Mouse (Mus musculus) testis, adult 2 months (tissue): ENCODE results near the gene BC025920. TPM values are rescaled to one million over a fixed set of nuclear protein-coding genes. Genes with fewer than 3 reads are reported as not detected.

Source experiments
- H3K27ac ChIP-seq: fragments of 200-500 bp; 2 replicates; pipeline ENCODE4 v1.5.1; 2012; ENCODE audit warnings: low read depth, low read length; ENCODE audit not compliant: control insufficient read depth, insufficient read depth
- H3K27me3 ChIP-seq: fragments of 200-500 bp; 2 replicates; pipeline ENCODE4 v1.6.1; 2012; ENCODE audit warnings: mild to moderate bottlenecking, low read length, moderate library complexity; ENCODE audit not compliant: control insufficient read depth, insufficient read depth
- H3K36me3 ChIP-seq: fragments of 200-500 bp; 2 replicates; pipeline ENCODE4 v1.6.1; 2012; ENCODE audit warnings: mild to moderate bottlenecking, low read length; ENCODE audit not compliant: control insufficient read depth, insufficient read depth
- H3K4me1 ChIP-seq: fragments of 200-500 bp; 2 replicates; pipeline ENCODE4 v1.6.1; 2012; ENCODE audit warnings: low read length; ENCODE audit not compliant: control insufficient read depth, insufficient read depth
- H3K4me3 ChIP-seq: fragments of 200-500 bp; 2 replicates; pipeline ENCODE4 v1.5.1; 2012; ENCODE audit warnings: low read depth, mild to moderate bottlenecking, low read length, moderate library complexity, mixed read lengths; ENCODE audit not compliant: control insufficient read depth
- CTCF ChIP-seq: fragments of 200-500 bp; IDR thresholded peaks from 2 replicates; pipeline ENCODE4 v1.5.1; 2012; ENCODE audit warnings: low read depth, mild to moderate bottlenecking, inconsistent platforms, low read length, moderate library complexity; ENCODE audit not compliant: control insufficient read depth, insufficient read depth, insufficient replicate concordance
- POLR2A ChIP-seq: fragments of 200-500 bp; IDR thresholded peaks from 2 replicates; pipeline ENCODE4 v1.6.1; 2012; ENCODE audit warnings: low read depth, mild to moderate bottlenecking, inconsistent platforms, low read length, moderate library complexity; ENCODE audit not compliant: control insufficient read depth
- polyA plus RNA-seq: library from polyadenylated mRNA; depleted of rRNA; stranded (reverse); fragments of >200 nt; gene quantifications from 2 replicates; pipeline ENCODE4 v1.2.3, GENCODE M21; 2012

Gene BC025920
- polyA plus RNA-seq, 1 experiment = 0.68 TPM

DNA sequence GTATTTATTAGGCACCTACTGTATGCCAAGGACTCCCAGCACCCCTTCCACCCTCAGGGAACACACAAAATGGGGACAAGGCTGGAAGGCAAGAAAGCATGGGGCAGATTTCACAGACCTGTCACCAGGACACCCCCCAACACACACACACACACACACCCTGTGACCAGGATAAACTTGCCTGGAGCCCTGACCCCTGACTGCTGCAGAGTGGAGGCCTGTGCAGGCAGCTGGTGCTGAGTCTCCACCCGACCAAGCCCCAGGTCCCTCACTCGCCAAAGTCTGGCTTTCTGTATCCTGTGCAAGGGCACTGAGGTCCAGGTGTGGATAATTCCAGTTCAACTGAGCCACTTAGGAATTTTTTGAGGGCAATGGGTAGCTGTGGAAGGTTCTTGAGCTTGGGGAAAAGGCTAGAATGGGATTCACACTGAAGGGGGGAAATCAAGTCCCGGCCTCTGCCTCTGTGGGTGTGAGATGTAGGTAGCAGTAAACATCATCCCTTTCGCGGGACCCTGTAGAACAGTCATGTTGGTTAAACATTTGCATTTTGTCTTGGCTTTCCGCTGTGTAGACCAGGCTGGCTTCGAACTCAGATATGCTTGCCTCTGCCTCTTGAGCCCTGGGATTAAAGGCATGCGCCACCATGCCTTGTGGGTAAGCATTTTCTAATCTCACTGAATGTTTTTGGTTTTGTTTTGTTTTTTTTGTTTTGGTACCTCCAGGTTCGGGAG is 36.4 kb upstream of the BC025920 start:
- TF ChIP-seq POLR2A (no peak), CTCF (no peak)
- no peak overlapping the region for H3K27ac ChIP-seq
- H3K36me3 ChIP-seq = no peaks in the 10 kb centered on the region
- no peaks in the 10 kb centered on the region for H3K27me3 ChIP-seq
- peaks cover 32% of the 10 kb centered on the region for H3K4me1 ChIP-seq
- no peak overlapping the region for H3K4me3 ChIP-seq

DNA sequence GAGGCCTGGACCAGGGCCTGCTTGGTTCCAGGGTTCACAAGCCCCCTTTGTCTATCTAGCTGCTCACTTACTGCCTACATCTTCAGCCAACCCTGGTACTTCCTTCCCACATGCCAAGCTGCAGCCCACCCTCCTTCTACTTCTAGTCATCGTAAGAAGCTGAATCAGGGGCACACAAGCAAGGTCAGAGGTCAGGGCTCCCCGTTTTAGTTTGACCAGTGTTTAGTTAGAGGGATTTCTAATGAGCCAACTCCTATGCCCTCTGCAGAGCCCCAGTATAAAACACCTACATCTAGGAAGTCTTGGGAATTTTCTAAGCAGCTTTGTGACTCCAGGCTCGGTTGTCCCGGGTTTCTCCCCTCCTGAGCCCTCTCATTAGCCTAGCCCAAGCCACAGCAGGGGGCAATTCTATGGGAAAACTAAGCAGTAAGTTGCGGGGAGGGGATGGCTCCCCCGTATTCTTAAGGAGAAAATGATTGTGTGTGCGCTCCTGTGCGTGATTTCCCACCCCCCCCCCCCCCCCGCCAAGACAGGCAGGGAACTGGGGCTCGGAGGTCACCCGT is 35.8 kb upstream of the BC025920 start:
- peaks cover 35% of the 10 kb centered on the region for H3K4me1 ChIP-seq
- H3K4me3 ChIP-seq = peak overlapping the region; percentile 68
- H3K27ac ChIP-seq = no peak overlapping the region; the same call in 1 of the 2 replicates
- H3K27me3 ChIP-seq = no peaks in the 10 kb centered on the region
- TF ChIP-seq CTCF (no peak), POLR2A (no peak)
- no peaks in the 10 kb centered on the region for H3K36me3 ChIP-seq

DNA sequence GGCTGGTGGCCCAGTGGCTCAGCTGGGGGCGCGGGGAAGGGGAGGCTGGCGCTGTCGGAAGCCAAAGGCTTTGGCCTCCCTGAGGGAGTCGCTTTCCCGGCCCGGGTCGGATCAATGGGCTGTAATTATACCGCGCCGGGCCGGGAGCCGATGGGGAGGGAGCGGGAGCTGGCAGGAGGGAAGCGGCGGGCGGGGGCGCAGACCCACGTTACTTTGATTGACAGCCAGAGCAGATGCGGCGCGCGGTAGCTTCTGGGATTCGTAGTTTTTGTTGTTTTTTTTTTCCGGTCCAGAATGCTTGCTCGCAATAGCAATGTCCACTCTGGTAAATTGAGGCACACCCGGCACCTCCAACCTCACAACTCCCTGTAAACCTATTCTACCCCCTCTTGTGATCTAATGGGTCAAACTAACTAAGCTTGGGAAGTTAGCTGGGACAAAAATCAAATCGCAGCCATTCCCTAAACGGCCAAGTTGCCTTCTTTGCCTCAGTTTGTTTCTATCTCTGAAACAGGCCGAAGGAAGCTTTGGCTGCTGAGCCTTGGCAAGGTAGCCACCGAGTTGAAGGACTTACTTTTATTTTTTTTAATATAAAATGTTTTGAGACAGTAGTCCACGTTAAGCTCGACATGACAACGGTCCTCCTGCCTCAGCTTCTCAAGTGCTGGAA is 35.1 kb upstream of the BC025920 start:
- Histone ChIP-seq H3K4me1 (peaks cover 41% of the 10 kb centered on the region), H3K27ac (peak overlapping the region; percentile 78), H3K4me3 (peak overlapping the region; percentile 68), H3K27me3 (no peaks in the 10 kb centered on the region), H3K36me3 (no peaks in the 10 kb centered on the region)
- no peak for TF ChIP-seq CTCF
- TF ChIP-seq POLR2A = peak; percentile 30; the same call in 1 of the 2 replicates

DNA sequence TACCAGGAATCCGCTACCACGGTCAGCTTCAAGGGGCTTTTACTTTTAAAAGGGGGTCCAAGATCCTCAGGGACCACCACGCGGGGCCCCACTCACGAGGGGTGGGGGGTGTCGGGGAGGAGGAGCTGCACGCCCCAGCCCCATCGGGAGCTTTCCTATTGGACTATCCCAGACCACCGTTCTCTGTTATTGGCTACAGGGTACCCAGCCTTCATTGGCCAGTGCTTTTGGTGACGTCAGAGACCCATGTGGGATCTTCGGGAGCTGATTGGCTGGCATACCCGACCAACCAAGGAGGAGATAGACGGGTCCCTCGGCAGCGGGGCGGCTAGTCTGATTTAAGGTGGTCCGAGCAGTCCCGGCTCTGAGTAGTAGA is 34.6 kb upstream of the BC025920 start:
- Histone ChIP-seq H3K27ac (peak overlapping the region; percentile 78), H3K36me3 (no peaks in the 10 kb centered on the region), H3K27me3 (no peaks in the 10 kb centered on the region), H3K4me1 (peaks cover 46% of the 10 kb centered on the region), H3K4me3 (peak overlapping the region; percentile 68)
- no peak; the same call in 1 of the 2 replicates for TF ChIP-seq POLR2A
- no peak for TF ChIP-seq CTCF

DNA sequence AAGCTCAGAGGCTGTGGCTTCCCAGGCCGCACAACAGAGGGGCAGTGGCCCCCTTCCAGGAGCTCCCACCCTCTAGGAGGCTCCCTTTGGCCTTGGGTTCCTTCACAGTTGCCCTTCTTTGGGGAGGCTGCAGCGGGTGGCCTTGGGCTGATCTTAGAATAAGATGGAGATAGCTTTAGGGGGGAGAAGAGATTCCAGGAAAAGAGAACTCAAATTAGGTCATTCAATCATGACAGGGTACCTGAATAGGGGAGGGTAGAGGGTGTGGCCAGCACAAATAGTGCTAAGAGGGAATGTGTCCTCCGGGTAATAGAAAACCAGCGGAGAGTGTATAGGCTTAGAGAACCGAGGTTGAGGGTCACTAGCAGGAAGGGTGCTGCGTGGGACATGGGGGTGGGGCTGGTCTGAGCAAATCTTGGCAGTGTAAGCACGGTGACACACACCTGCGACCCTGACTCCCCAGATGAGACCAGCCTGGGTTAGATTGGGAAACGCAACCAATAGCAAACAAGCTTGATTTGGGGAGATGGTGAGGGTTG is 33.9 kb upstream of the BC025920 start:
- H3K27me3 ChIP-seq = no peaks in the 10 kb centered on the region
- H3K4me3 ChIP-seq = 0 out of 2 replicates have a peak overlapping the region, but pooled peaks have one; percentile 2
- peak overlapping the region; percentile 54 for H3K27ac ChIP-seq
- TF ChIP-seq POLR2A (no peak), CTCF (no peak)
- H3K36me3 ChIP-seq = no peaks in the 10 kb centered on the region
- peaks cover 47% of the 10 kb centered on the region for H3K4me1 ChIP-seq

DNA sequence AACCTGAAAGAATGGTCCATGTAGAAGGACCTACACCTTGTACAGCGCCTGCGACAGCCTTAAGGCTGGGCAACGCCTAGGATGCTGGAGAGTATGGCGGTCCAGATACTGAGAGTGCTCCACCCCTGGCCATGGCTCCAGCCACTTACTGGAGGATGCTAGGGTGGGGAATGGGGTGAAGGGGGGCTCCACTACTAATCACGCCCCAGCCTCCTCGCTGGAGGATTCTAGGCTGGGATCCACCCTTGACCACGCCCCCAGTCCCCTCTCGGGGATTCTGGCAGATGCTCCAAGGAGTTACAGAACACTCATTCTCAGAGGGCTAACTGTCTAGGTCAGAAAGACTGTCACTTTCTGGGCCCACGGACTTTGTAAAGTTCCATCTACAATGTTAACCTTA is 33.1 kb upstream of the BC025920 start:
- Histone ChIP-seq H3K36me3 (no peaks in the 10 kb centered on the region), H3K27me3 (no peaks in the 10 kb centered on the region), H3K4me3 (no peak overlapping the region), H3K27ac (peak overlapping the region; percentile 54; the same call in 1 of the 2 replicates), H3K4me1 (peaks cover 47% of the 10 kb centered on the region)
- TF ChIP-seq POLR2A (no peak), CTCF (no peak)
